8 mouse cellular contexts compared by ENCODE assay signal in the genomic region with DNA sequence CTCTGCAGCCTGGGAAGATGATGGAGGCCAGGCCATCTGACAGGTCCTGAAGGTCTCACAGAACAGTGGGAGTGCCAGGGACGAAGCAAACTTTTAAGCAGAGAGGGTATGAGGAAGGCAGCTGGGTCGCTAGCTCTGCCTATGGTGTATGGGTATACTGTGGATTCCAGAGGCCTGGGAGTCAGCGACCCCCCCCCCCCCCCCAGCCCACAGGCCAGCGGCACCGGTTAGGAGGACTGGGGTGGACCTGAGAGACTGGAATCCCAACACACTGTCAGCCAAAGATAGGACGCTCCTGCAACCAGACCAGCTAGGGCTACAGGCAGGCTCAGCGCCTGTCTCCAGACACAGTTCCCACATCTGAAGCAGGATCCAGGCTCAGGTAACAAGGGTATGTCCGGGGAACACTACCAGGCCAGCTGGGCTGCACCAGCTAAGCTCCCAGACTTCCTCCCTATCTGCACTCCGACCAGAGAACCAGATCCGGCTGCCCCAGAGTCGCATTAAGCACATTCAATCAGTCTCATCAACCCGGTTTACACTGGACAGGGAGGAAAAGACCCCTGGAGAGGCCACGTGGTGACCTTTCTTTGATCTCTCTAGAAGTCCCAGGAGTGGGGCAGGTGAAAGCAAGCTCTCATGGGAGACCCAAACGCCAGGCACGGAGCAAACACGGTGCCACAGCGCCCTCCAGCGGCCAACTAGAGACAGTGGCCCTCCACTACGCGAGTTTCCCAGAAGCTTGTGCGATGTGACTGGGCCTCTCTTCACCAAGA. TPM values are rescaled to one million over a fixed set of nuclear protein-coding genes. Genes with fewer than 3 reads are reported as not detected.
DNase-seq lines count a peak whose midpoint lies in the region; ATAC-seq and TF ChIP-seq lines count a peak whose summit lies in the region.

No protein-coding gene starts in this region.

- WGBS in forebrain, embryonic 13.5 days = 22% methylated on average over 21 of the region's 21 CpGs
- WGBS in heart, postnatal 0 days = 13% methylated on average over 21 of the region's 21 CpGs
- 18% methylated on average over 21 of the region's 21 CpGs for WGBS in liver, embryonic 14.5 days (ENCODE audit: insufficient replicate concordance)
- WGBS in neural tube, embryonic 11.5 days = 13% methylated on average over 20 of the region's 21 CpGs
- WGBS in stomach, embryonic 15.5 days = 12% methylated on average over 21 of the region's 21 CpGs

- TF ChIP-seq CTCF in heart, postnatal 0 days (IDR thresholded peaks at IDR 0.05; ENCODE audit: low read depth) = peak; percentile 97
- TF ChIP-seq CTCF in liver, embryonic 14.5 days (IDR thresholded peaks at IDR 0.05; ENCODE audit: low read depth) = peak; percentile 93

- no peaks in the 10 kb centered on the region for H3K9me3 ChIP-seq in forebrain, embryonic 13.5 days (replicated peaks)
- H3K9me3 ChIP-seq in heart, postnatal 0 days (replicated peaks; ENCODE audit: control insufficient read depth, low read length) = no peaks in the 10 kb centered on the region
- H3K9me3 ChIP-seq in liver, embryonic 14.5 days (ENCODE audit: control insufficient read depth, low read length) = no peaks in the 10 kb centered on the region
- H3K9me3 ChIP-seq in neural tube, embryonic 11.5 days (ENCODE audit: control insufficient read depth, low read length) = no peaks in the 10 kb centered on the region
- H3K9me3 ChIP-seq in stomach, embryonic 15.5 days = no peaks in the 10 kb centered on the region

- ATAC-seq in CD4-positive, CD25-positive, alpha-beta regulatory T cell, adult 4 months = peak; percentile 59
- ATAC-seq in forebrain, embryonic 13.5 days = peak; percentile 76
- ATAC-seq in heart, postnatal 0 days (ENCODE audit: insufficient read depth, low read depth) = peak; percentile 77
- peak; percentile 61 for ATAC-seq in liver, embryonic 14.5 days (ENCODE audit: insufficient read depth)
- ATAC-seq in neural tube, embryonic 11.5 days (ENCODE audit: insufficient read depth, low FRiP score, low TSS enrichment) = peak; percentile 65
- peak; percentile 72; the same call in 1 of the 2 replicates for ATAC-seq in stomach, embryonic 15.5 days (ENCODE audit: insufficient read depth, low FRiP score, low read depth)

- H3K36me3 ChIP-seq in forebrain, embryonic 13.5 days (ENCODE audit: poor library complexity, severe bottlenecking) = no peaks in the 10 kb centered on the region
- H3K36me3 ChIP-seq in heart, postnatal 0 days (replicated peaks; ENCODE audit: control insufficient read depth, insufficient read depth, low read length) = no peaks in the 10 kb centered on the region
- H3K36me3 ChIP-seq in liver, embryonic 14.5 days (replicated peaks; ENCODE audit: control insufficient read depth, insufficient read depth, low read depth) = no peaks in the 10 kb centered on the region
- no peaks in the 10 kb centered on the region for H3K36me3 ChIP-seq in neural tube, embryonic 11.5 days (ENCODE audit: control insufficient read depth, insufficient read depth, low read length)
- H3K36me3 ChIP-seq in stomach, embryonic 15.5 days = no peaks in the 10 kb centered on the region

- peaks cover 34% of the 10 kb centered on the region for H3K4me1 ChIP-seq in brown adipose tissue, adult 24 weeks (ENCODE audit: control insufficient read depth, insufficient read depth, insufficient read length, low read length)
- H3K4me1 ChIP-seq in forebrain, embryonic 13.5 days = 0 out of 2 replicates have a peak, but pooled peaks cover 4% of the 10 kb centered on the region
- peaks cover 4% of the 10 kb centered on the region; the same call in 1 of the 2 replicates for H3K4me1 ChIP-seq in heart, postnatal 0 days (ENCODE audit: control insufficient read depth, insufficient read depth)
- peaks cover 7 to 18% of the 10 kb centered on the region in 2 experiments for H3K4me1 ChIP-seq in liver, embryonic 14.5 days (replicated peaks; ENCODE audit: control insufficient read depth in 2 of 2, insufficient read depth in 2 of 2, low read length in 1 of 2)
- H3K4me1 ChIP-seq in neural tube, embryonic 11.5 days (ENCODE audit: control insufficient read depth, insufficient read depth, low read length) = peaks cover 4% of the 10 kb centered on the region; the same call in 1 of the 2 replicates
- peaks cover 11% of the 10 kb centered on the region; the same call in 1 of the 2 replicates for H3K4me1 ChIP-seq in stomach, embryonic 15.5 days

- DNase-seq in heart, postnatal 0 days (ENCODE audit: low spot score) = peak; percentile 77
- DNase-seq in kidney, postnatal 36 days = peak; percentile 81 to 94
- DNase-seq in liver, embryonic 14.5 days (ENCODE audit: low read depth in 3 of 3, low spot score in 3 of 3) = peak in 2 of 3 experiments; percentile 36 to 56
- DNase-seq in neural tube, embryonic 11.5 days (ENCODE audit: low spot score) = peak; percentile 88

- 0 out of 2 replicates have a peak overlapping the region, but pooled peaks have one; percentile 3 for H3K9ac ChIP-seq in forebrain, embryonic 13.5 days
- H3K9ac ChIP-seq in heart, postnatal 0 days (replicated peaks; ENCODE audit: low read depth, low read length) = 0 out of 2 replicates have a peak overlapping the region, but pooled peaks have one; percentile 16
- H3K9ac ChIP-seq in liver, embryonic 14.5 days (replicated peaks) = no peak overlapping the region
- H3K9ac ChIP-seq in neural tube, embryonic 11.5 days (ENCODE audit: low read length) = no peak overlapping the region
- H3K9ac ChIP-seq in stomach, embryonic 15.5 days = no peak overlapping the region

- peak overlapping the region; percentile 39 for H3K4me3 ChIP-seq in brown adipose tissue, adult 24 weeks (ENCODE audit: insufficient read depth, low read depth, low read length)
- no peak overlapping the region for H3K4me3 ChIP-seq in forebrain, embryonic 13.5 days
- H3K4me3 ChIP-seq in heart, postnatal 0 days (ENCODE audit: low read depth, low read length) = peak overlapping the region; percentile 22; the same call in 1 of the 2 replicates
- H3K4me3 ChIP-seq in liver, embryonic 14.5 days (ENCODE audit: insufficient read depth in 1 of 2, low read depth in 2 of 2, low read length in 2 of 2) = no peak overlapping the region
- no peak overlapping the region for H3K4me3 ChIP-seq in neural tube, embryonic 11.5 days (ENCODE audit: low read depth, low read length)
- peak overlapping the region; percentile 15; the same call in 1 of the 2 replicates for H3K4me3 ChIP-seq in stomach, embryonic 15.5 days (replicated peaks)

- H3K27me3 ChIP-seq in forebrain, embryonic 13.5 days = no peaks in the 10 kb centered on the region
- no peaks in the 10 kb centered on the region for H3K27me3 ChIP-seq in heart, postnatal 0 days (ENCODE audit: control insufficient read depth, insufficient read depth, low read length)
- no peaks in the 10 kb centered on the region for H3K27me3 ChIP-seq in liver, embryonic 14.5 days (ENCODE audit: control insufficient read depth, insufficient read depth, low read length)
- H3K27me3 ChIP-seq in neural tube, embryonic 11.5 days (ENCODE audit: control insufficient read depth, insufficient read depth, low read length) = no peaks in the 10 kb centered on the region
- no peaks in the 10 kb centered on the region for H3K27me3 ChIP-seq in stomach, embryonic 15.5 days (replicated peaks)

- no peak for TF ChIP-seq EP300 in heart, postnatal 0 days (IDR thresholded peaks at IDR 0.05; ENCODE audit: low read depth)
- TF ChIP-seq EP300 in liver, embryonic 14.5 days (IDR thresholded peaks at IDR 0.05; ENCODE audit: low read depth) = no peak

- peak overlapping the region; percentile 50; the same call in 1 of the 2 replicates for H3K27ac ChIP-seq in brown adipose tissue, adult 24 weeks (replicated peaks; ENCODE audit: low read depth, low read length)
- H3K27ac ChIP-seq in forebrain, embryonic 13.5 days = no peak overlapping the region
- no peak overlapping the region for H3K27ac ChIP-seq in heart, postnatal 0 days (ENCODE audit: low read depth)
- no peak overlapping the region for H3K27ac ChIP-seq in liver, embryonic 14.5 days
- no peak overlapping the region for H3K27ac ChIP-seq in neural tube, embryonic 11.5 days (ENCODE audit: low read depth, low read length)
- no peak overlapping the region for H3K27ac ChIP-seq in stomach, embryonic 15.5 days

- peak overlapping the region; percentile 8 for H3K4me2 ChIP-seq in forebrain, embryonic 13.5 days
- H3K4me2 ChIP-seq in heart, postnatal 0 days (ENCODE audit: low read depth, low read length) = peak overlapping the region; percentile 48
- peak overlapping the region; percentile 43 for H3K4me2 ChIP-seq in liver, embryonic 14.5 days (ENCODE audit: low read depth)
- 0 out of 2 replicates have a peak overlapping the region, but pooled peaks have one; percentile 11 for H3K4me2 ChIP-seq in neural tube, embryonic 11.5 days (ENCODE audit: low read depth)
- H3K4me2 ChIP-seq in stomach, embryonic 15.5 days = peak overlapping the region; percentile 43

RNA-seq across cellular contexts. Expression of a gene that starts 10.7 kb away (rescaled TPM):
- 10 to 100 TPM; 31.2 to 32.9 TPM for polyA plus RNA-seq in CD4-positive, CD25-positive, alpha-beta regulatory T cell, adult 4 months (2017; shearing (Covaris generic))
- 5.6 and 5.8 TPM in 2 replicates for polyA plus RNA-seq in brown adipose tissue, adult 24 weeks (2012; ENCODE audit: insufficient read depth, insufficient read length, missing spikeins)
- polyA plus RNA-seq in forebrain, embryonic 13.5 days (2015; fragmentation: Nextera tagmentation; extraction: Ambion mirVana) = 7.3 and 7.5 TPM in 2 replicates
- total RNA-seq in heart, postnatal 0 days (2014; rRNA removed; ENCODE audit: low replicate concordance) = 13.4 and 16.2 TPM in 2 replicates
- polyA plus RNA-seq in heart, postnatal 0 days (2015; fragmentation: Nextera tagmentation; extraction: Ambion mirVana) = 5.2 and 5.9 TPM in 2 replicates
- polyA plus RNA-seq in liver, embryonic 14.5 days (2012; rRNA removed) = 1.5 and 1.8 TPM in 2 replicates
- 1.8 and 2.1 TPM in 2 replicates for polyA plus RNA-seq in liver, embryonic 14.5 days (2014; fragmentation: Nextera tagmentation; extraction: Ambion mirVana)
- 13.4 and 15.1 TPM in 2 replicates for polyA plus RNA-seq in neural tube, embryonic 11.5 days (2014; fragmentation: Nextera tagmentation; extraction: Ambion mirVana)
- 14.3 and 15.7 TPM in 2 replicates for polyA plus RNA-seq in stomach, embryonic 15.5 days (2015; fragmentation: Nextera tagmentation; extraction: Ambion mirVana)

Comparison
In these comparisons a context has a peak if more than half of its experiments do, and no peak if none do; other contexts are left out.
1. H3K4me3 ChIP-seq: peak in brown adipose tissue, adult 24 weeks (single experiment), heart, postnatal 0 days (single experiment) and stomach, embryonic 15.5 days (single experiment); none in forebrain, embryonic 13.5 days (single experiment), liver, embryonic 14.5 days (0 of 2) and neural tube, embryonic 11.5 days (single experiment).
2. H3K9ac ChIP-seq: peak in forebrain, embryonic 13.5 days (single experiment) and heart, postnatal 0 days (single experiment); none in liver, embryonic 14.5 days (single experiment), neural tube, embryonic 11.5 days (single experiment) and stomach, embryonic 15.5 days (single experiment).
3. Peak in every context shown above with its lines, with median percentiles within 50 percentile points of each other: ATAC-seq, H3K4me2 ChIP-seq and DNase-seq.